Mouse (Mus musculus) spleen, adult 12 weeks (tissue): Measurements from ENCODE around the gene Tulp4.
A peak's percentile ranks its signal among the peaks of the same experiment; 100 is the strongest.

Source experiments
- DNase-seq: peaks from one replicate; pipeline ENCODE4 v3.0.0; 2022; ENCODE audit warnings: low spot score

Gene Tulp4

GRCm38 (mm10) chr17:6123776-6124175, 17.5 kb downstream of the Tulp4 start:
- DNase-seq: no peak

GRCm38 (mm10) chr17:6125441-6125840, 19.2 kb downstream of the Tulp4 start:
- DNase-seq: no peak

GRCm38 (mm10) chr17:6128039-6128438, 21.8 kb downstream of the Tulp4 start:
- no peak for DNase-seq

GRCm38 (mm10) chr17:6129361-6129760, 23.1 kb downstream of the Tulp4 start:
- no peak for DNase-seq

GRCm38 (mm10) chr17:6131083-6131482, 24.8 kb downstream of the Tulp4 start:
- DNase-seq: no peak

GRCm38 (mm10) chr17:6140875-6141274, 34.6 kb downstream of the Tulp4 start:
- no peak for DNase-seq

GRCm38 (mm10) chr17:6141344-6141743, 35.1 kb downstream of the Tulp4 start:
- no peak for DNase-seq

GRCm38 (mm10) chr17:6145244-6145643, 39.0 kb downstream of the Tulp4 start:
- no peak for DNase-seq

GRCm38 (mm10) chr17:6152941-6153340, 46.7 kb downstream of the Tulp4 start:
- no peak for DNase-seq

- DNase-seq: no peak
Measured at GRCm38 (mm10) chr17:6153581-6153980, 47.3 kb downstream of the Tulp4 start.

- no peak for DNase-seq
Measured at GRCm38 (mm10) chr17:6154366-6154765, 48.1 kb downstream of the Tulp4 start.

- DNase-seq: no peak
Measured at GRCm38 (mm10) chr17:6160495-6160894, 54.3 kb downstream of the Tulp4 start.

- DNase-seq: no peak
Measured at GRCm38 (mm10) chr17:6161916-6162315, 55.7 kb downstream of the Tulp4 start.

- no peak for DNase-seq
Measured at GRCm38 (mm10) chr17:6162761-6163160, 56.5 kb downstream of the Tulp4 start.

- no peak for DNase-seq
Measured at GRCm38 (mm10) chr17:6164911-6165310, 58.7 kb downstream of the Tulp4 start.

- peak; percentile 3 for DNase-seq
Measured at GRCm38 (mm10) chr17:6172440-6172839, 66.2 kb downstream of the Tulp4 start.

- DNase-seq: no peak
Measured at GRCm38 (mm10) chr17:6172926-6173690, 66.9 kb downstream of the Tulp4 start.

- no peak for DNase-seq
Measured at GRCm38 (mm10) chr17:6174574-6174973, 68.3 kb downstream of the Tulp4 start.

GRCm38 (mm10) chr17:6178564-6179267, 72.5 kb downstream of the Tulp4 start:
- no peak for DNase-seq

GRCm38 (mm10) chr17:6179389-6179788, 73.2 kb downstream of the Tulp4 start:
- DNase-seq: no peak

GRCm38 (mm10) chr17:6180421-6180820, 74.2 kb downstream of the Tulp4 start:
- no peak for DNase-seq

GRCm38 (mm10) chr17:6182715-6183114, 76.5 kb downstream of the Tulp4 start:
- no peak for DNase-seq

GRCm38 (mm10) chr17:6186651-6187050, 80.4 kb downstream of the Tulp4 start:
- DNase-seq: no peak

- no peak for DNase-seq
Measured at GRCm38 (mm10) chr17:6187183-6187582, 80.9 kb downstream of the Tulp4 start.
